Mouse (Mus musculus) kidney, adult 2 months (tissue): Measurements from ENCODE around the gene Ddah1. TPM values are rescaled to one million over a fixed set of nuclear protein-coding genes. Genes with fewer than 3 reads are reported as not detected.
A peak's percentile ranks its signal among the peaks of the same experiment; 100 is the strongest.
"Not testable (repeated sequence)": the region's sequence is repeated elsewhere in the genome, so short reads cannot be mapped to it uniquely, and the experiment has no call there.

Experiments used
- DNase-seq: peaks from one replicate; pipeline ENCODE4 v3.0.0; 2021
- H3K27ac ChIP-seq: fragments of 200-500 bp; 2 replicates; pipeline ENCODE4 v1.5.1; 2012; ENCODE audit warnings: low read depth, low read length, control low read depth, inconsistent platforms; ENCODE audit not compliant: insufficient read depth
- H3K27me3 ChIP-seq: fragments of 200-500 bp; replicated peaks from 2 replicates; pipeline ENCODE4 v1.6.1; 2012; ENCODE audit warnings: mild to moderate bottlenecking, moderate library complexity, low read length, inconsistent platforms; ENCODE audit not compliant: control insufficient read depth, insufficient read depth
- H3K36me3 ChIP-seq: fragments of 200-500 bp; 2 replicates; pipeline ENCODE4 v1.6.1; 2012; ENCODE audit warnings: mild to moderate bottlenecking, moderate library complexity, low read length, inconsistent platforms; ENCODE audit not compliant: control insufficient read depth, insufficient read depth
- H3K4me1 ChIP-seq: fragments of 200-500 bp; 2 replicates; pipeline ENCODE4 v1.6.1; 2011; ENCODE audit warnings: low read length; ENCODE audit not compliant: control insufficient read depth, insufficient read depth
- H3K4me3 ChIP-seq: fragments of 200-500 bp; 2 replicates; pipeline ENCODE4 v1.5.1; 2011; ENCODE audit warnings: mild to moderate bottlenecking, low read depth, low read length, control low read depth; ENCODE audit not compliant: insufficient read depth
- CTCF ChIP-seq: fragments of 200-500 bp; conservative IDR thresholded peaks from 2 replicates; pipeline ENCODE4 v1.5.1; 2011; ENCODE audit warnings: low read depth, mild to moderate bottlenecking, control low read depth, low read length, moderate library complexity, mixed read lengths; ENCODE audit not compliant: insufficient read depth, insufficient read length
- POLR2A ChIP-seq: fragments of 200-500 bp; IDR thresholded peaks from one replicate; pipeline ENCODE4 v1.6.1; 2011; ENCODE audit warnings: low read depth, low read length, control low read depth
- WGBS: fragments of 180-500 bp; shearing (Covaris S2); methylation state at CpG from one replicate; pipeline ENCODE4 v1.1.7; 2018; 5-methylcytosine and 5-hydroxymethylcytosine counted together
- polyA plus RNA-seq: library from polyadenylated mRNA; depleted of rRNA; stranded (reverse); fragments of >200 nt; gene quantifications from 2 replicates; pipeline ENCODE4 v1.2.3, GENCODE M21; 2012

Ddah1 gene
- polyA plus RNA-seq, 1 experiment, result 159 TPM

DNA sequence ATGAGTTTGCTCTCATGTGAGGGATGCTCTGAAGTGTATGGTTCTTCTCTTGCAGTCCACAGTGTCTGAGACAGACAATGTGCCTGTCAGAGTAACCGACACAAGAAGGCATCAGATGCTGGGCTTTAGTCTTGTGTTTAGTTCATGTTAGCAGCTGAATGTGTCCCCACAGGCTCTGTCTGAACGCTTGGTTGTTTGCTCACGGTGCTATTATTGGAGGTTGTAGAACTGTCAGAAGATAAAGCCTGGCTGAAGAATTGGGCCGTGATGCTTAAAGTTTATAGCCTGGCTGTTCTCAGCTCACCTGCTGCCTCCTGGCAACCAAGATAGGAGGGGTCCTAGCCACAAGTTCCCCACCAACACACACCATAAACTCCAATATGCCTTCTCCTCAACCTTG lies 104.0 kb downstream of the Ddah1 start:
- H3K27me3 ChIP-seq, result no peaks in the 10 kb centered on the region
- no peak for DNase-seq
- H3K36me3 ChIP-seq, result no peaks in the 10 kb centered on the region
- H3K4me1 ChIP-seq, result no peaks in the 10 kb centered on the region
- H3K4me3 ChIP-seq, result no peak overlapping the region
- H3K27ac ChIP-seq, result no peak overlapping the region
- TF ChIP-seq POLR2A (no peak), CTCF (no peak)
- WGBS, result 72% methylated on average over 4 of the region's 4 CpGs

DNA sequence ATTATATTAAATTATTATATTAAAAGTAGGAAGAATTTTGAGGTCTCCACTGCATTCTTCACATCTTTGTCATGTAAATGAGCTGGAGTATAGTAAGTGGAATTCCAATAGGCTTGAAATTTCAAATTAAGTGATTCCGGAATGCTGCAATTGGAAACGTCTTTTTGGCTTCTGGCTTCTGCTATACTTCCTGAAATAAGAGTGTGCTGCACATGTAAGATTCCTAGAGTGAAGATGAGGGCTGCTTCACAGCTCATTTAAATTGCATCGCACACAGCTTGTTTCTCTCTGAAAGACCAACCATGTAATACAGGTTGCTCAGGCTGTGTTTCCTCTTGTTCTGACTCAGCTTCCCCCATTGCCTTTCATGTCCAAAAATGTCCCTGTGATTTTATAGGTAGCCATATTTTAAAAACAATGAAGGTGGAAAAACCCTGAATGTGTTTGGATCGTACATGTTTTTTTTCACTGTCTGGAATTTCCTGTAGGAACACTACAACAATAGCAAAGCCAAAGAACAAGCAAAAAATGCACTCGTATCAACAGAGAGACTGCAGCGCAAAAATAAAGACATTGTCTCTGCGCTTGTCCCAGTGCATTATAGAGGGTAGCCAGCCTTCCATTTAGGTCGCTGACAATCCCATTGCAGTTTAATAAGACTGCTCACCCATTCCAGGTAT lies 105.7 kb downstream of the Ddah1 start:
- H3K27ac ChIP-seq, result peak overlapping the region; percentile 47; the same call in 1 of the 2 replicates
- no peaks in the 10 kb centered on the region for H3K27me3 ChIP-seq
- H3K4me3 ChIP-seq, result no peak overlapping the region
- peak; percentile 35 for DNase-seq
- WGBS, result 63% methylated on average over 8 of the region's 8 CpGs
- no peaks in the 10 kb centered on the region for H3K4me1 ChIP-seq
- no peaks in the 10 kb centered on the region for H3K36me3 ChIP-seq
- TF ChIP-seq CTCF (no peak), POLR2A (no peak)

DNA sequence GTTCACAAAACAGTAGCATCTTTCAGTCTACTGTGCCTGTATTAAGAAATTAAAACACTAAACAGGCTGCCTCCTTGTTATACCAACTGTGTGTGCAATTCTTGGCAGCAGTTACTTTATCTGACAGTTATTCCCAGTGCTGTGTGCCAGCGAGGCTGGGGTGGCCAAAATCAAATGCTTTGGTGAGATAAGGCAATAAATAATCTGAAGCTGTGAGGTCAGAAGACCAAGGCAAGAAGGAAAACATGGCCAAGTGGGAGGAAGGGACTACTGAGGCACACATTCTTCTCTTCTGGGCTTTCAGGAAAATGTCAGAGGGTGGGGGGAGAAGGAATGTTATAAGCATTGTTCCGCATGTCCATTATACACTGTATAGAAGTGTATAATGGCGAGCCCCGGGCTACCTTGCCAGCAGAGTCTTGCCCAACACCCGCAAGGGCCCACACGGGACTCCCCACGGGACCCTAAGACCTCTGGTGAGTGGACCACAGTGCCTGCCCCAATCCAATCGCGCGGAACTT lies 106.3 kb downstream of the Ddah1 start:
- 0 out of 2 replicates have a peak overlapping the region, but pooled peaks have one; percentile 0 for H3K27ac ChIP-seq
- no peaks in the 10 kb centered on the region for H3K36me3 ChIP-seq
- no peaks in the 10 kb centered on the region for H3K27me3 ChIP-seq
- WGBS, result 75% methylated on average over 7 of the region's 10 CpGs
- H3K4me1 ChIP-seq, result no peaks in the 10 kb centered on the region
- TF ChIP-seq CTCF (no peak), POLR2A (no peak)
- H3K4me3 ChIP-seq, result no peak overlapping the region
- DNase-seq, result peak; percentile 44

DNA sequence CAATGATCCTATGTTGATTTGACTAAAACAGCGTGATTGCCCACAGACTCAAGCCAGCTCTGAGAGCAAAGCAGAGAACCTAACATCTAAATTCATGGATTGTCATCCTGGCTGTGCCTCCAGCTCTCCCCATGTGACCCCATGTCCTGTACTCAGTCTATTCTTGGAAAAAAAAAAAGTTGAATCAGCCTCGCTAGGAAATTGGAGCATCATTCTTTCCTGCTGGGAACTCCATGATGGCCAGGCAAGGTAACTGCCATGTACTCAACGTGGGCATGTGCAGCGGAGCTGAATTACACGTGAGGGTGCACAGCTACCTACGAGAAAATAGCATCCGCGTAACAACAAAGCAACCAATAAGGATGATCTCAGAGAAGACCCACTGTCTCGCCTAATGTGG lies 114.2 kb downstream of the Ddah1 start:
- no peak for TF ChIP-seq POLR2A
- TF ChIP-seq CTCF, result no peak
- Histone ChIP-seq H3K4me1 (no peaks in the 10 kb centered on the region), H3K27ac (no peak overlapping the region), H3K4me3 (no peak overlapping the region), H3K36me3 (no peaks in the 10 kb centered on the region), H3K27me3 (no peaks in the 10 kb centered on the region)
- no peak for DNase-seq
- 85% methylated on average over 9 of the region's 9 CpGs for WGBS

DNA sequence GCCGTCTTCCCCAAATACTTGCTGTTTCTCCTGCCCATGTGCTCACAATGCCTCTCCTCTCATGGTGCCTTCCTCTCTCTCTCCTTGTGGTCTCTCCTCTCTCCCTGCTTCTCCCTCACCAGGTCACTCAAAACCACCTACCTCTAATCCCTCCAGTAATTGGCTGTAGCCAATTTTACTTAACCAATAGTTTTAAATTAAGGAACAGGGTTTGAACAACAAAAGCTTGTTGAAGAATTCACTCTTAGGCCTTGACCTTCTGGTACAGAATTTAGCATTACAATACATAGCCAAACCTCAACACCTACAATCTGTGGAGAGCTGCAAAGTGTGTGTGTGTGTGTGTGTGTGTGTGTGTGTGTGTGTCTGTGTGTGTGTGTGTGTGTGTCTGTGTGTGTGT lies 114.8 kb downstream of the Ddah1 start:
- WGBS, result 100% methylated on average over 1 of the region's 1 CpGs
- no peaks in the 10 kb centered on the region for H3K36me3 ChIP-seq
- no peaks in the 10 kb centered on the region for H3K4me1 ChIP-seq
- H3K27ac ChIP-seq, result no peak overlapping the region
- no peaks in the 10 kb centered on the region for H3K27me3 ChIP-seq
- TF ChIP-seq CTCF (no peak), POLR2A (no peak)
- DNase-seq, result no peak
- no peak overlapping the region for H3K4me3 ChIP-seq

DNA sequence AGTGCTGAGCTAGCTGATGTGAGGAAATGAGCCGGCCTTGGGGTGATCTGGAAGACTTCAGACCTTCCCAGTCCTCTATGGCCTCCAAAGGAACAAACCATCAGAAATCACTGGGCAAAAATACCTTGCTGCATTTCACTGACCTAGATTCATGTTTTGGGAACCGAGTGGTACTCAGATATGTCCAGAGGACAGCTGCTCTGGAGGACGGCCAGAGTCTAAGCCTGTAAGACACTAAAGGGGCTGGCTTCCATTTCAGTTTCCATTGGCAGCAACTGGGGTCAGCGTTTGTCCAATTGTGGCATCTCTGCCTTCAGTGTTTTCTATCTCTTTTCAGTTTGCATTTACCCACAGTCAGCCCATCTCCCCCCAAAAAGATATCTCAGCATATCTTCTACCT lies 115.7 kb downstream of the Ddah1 start:
- Histone ChIP-seq H3K27me3 (no peaks in the 10 kb centered on the region), H3K4me3 (no peak overlapping the region), H3K27ac (no peak overlapping the region), H3K4me1 (no peaks in the 10 kb centered on the region), H3K36me3 (no peaks in the 10 kb centered on the region)
- no peak for DNase-seq
- TF ChIP-seq CTCF (no peak), POLR2A (no peak)
- 68% methylated on average over 4 of the region's 4 CpGs for WGBS

DNA sequence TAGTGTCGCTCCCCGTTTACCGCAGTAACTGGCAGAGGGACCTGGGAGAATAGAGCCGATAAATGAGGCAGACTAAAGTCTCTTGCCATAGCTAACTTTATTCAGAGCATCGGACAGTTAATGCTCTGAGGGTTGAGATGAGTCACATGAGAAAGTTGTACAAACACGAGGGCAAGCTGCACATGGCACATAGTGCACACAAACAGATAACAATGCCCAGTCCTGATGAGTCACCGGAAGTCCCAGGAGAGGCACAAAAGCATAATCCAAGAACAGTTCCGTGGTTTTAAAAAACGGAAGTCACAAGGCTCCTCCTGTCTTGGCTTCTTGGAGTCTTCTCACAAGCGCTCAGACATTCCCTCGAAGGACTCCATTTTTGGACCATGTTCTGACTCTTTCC lies 117.6 kb downstream of the Ddah1 start:
- 74% methylated on average over 11 of the region's 11 CpGs for WGBS

DNA sequence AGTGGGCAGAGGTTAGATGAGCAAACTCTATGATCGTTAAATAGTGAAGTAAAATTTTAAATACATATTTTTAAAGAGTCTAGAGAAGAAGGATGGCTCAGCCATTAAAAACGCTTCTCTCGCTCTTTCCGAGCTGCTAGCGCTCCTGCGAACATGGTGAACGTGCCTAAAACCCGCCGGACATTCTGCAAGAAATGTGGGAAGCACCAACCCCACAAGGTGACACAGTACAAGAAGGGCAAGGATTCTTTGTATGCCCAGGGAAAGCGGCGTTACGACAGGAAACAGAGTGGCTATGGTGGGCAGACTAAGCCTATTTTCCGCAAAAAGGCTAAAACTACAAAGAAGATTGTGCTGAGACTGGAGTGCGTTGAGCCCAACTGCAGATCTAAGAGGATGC lies 120.4 kb downstream of the Ddah1 start:
- 97% methylated on average over 14 of the region's 14 CpGs for WGBS
- not testable (repeated sequence) for H3K27ac ChIP-seq, H3K36me3 ChIP-seq, H3K4me1 ChIP-seq, H3K27me3 ChIP-seq, DNase-seq, H3K4me3 ChIP-seq

More for the DNA sequence above, 117.6 kb downstream of the Ddah1 start:
- DNase-seq, result no peak
- TF ChIP-seq CTCF (no peak), POLR2A (no peak)
- Histone ChIP-seq H3K4me3 (no peak overlapping the region), H3K4me1 (no peaks in the 10 kb centered on the region), H3K27ac (no peak overlapping the region), H3K36me3 (no peaks in the 10 kb centered on the region), H3K27me3 (no peaks in the 10 kb centered on the region)
